Mouse (Mus musculus) embryonic facial prominence, embryonic 11.5 days (tissue): ENCODE results near the gene Ank. TPM values are rescaled to one million over a fixed set of nuclear protein-coding genes. Genes with fewer than 3 reads are reported as not detected.
A peak's percentile ranks its signal among the peaks of the same experiment; 100 is the strongest.

Source experiments
- ATAC-seq: fragments of 200-750 bp; cut with Nextera tagmentation; replicated peaks from 2 replicates; pipeline ENCODE4 v1.8.0; 2017; ENCODE audit warnings: low read depth; ENCODE audit not compliant: insufficient number of reproducible peaks, low FRiP score, low TSS enrichment
- DNase-seq: peaks from one replicate; pipeline ENCODE4 v3.0.0-alpha.2; 2015; ENCODE audit warnings: low spot score
- H3K27ac ChIP-seq: fragments of 300-500 bp; sonication (generic); replicated peaks from 2 replicates; pipeline ENCODE4 v1.5.1; 2014; ENCODE audit warnings: mild to moderate bottlenecking, low read depth, low read length, control low read depth
- H3K27me3 ChIP-seq: fragments of 300-500 bp; sonication (generic); 2 replicates; pipeline ENCODE4 v1.6.1; 2014; ENCODE audit warnings: mild to moderate bottlenecking, low read length, moderate library complexity, mixed read lengths; ENCODE audit not compliant: control insufficient read depth, insufficient read depth
- H3K36me3 ChIP-seq: fragments of 300-500 bp; sonication (generic); replicated peaks from 2 replicates; pipeline ENCODE4 v1.6.1; 2014; ENCODE audit warnings: low read depth, mild to moderate bottlenecking, low read length, moderate library complexity, mixed read lengths; ENCODE audit not compliant: control insufficient read depth, insufficient read depth
- H3K4me1 ChIP-seq: fragments of 300-500 bp; sonication (generic); 2 replicates; pipeline ENCODE4 v1.6.1; 2014; ENCODE audit warnings: low read length, mixed read lengths; ENCODE audit not compliant: control insufficient read depth, insufficient read depth
- H3K4me2 ChIP-seq: fragments of 300-500 bp; sonication (generic); 2 replicates; pipeline ENCODE4 v1.6.1; 2014; ENCODE audit warnings: low read depth, mild to moderate bottlenecking, control low read depth, low read length, moderate library complexity
- H3K4me3 ChIP-seq: fragments of 300-500 bp; sonication (generic); 2 replicates; pipeline ENCODE4 v1.5.1; 2014; ENCODE audit warnings: low read depth, low read length, control low read depth
- H3K9ac ChIP-seq: fragments of 300-500 bp; sonication (generic); replicated peaks from 2 replicates; pipeline ENCODE4 v1.6.1; 2014; ENCODE audit warnings: mild to moderate bottlenecking, control low read depth, low read length
- H3K9me3 ChIP-seq: fragments of 300-500 bp; sonication (generic); replicated peaks from 2 replicates; pipeline ENCODE4 v1.6.1; 2016; ENCODE audit warnings: mild to moderate bottlenecking, low read length, inconsistent platforms, mixed read lengths; ENCODE audit not compliant: control insufficient read depth
- WGBS: fragments of 180-500 bp; shearing (Covaris S2); extraction: QIAGEN DNeasy Blood & Tissue Kit; methylation state at CpG from one replicate; pipeline ENCODE4 v1.1.7; 2014; 5-methylcytosine and 5-hydroxymethylcytosine counted together
- polyA plus RNA-seq: library from polyadenylated mRNA; unstranded; fragments of >200 nt; fragmentation: Nextera tagmentation; extraction: Ambion mirVana; gene quantifications from 2 replicates; pipeline ENCODE4 v1.2.1, GENCODE M21; 2014

Gene Ank
- polyA plus RNA-seq, 1 experiment from 2014 or later: 8.1 TPM

DNA sequence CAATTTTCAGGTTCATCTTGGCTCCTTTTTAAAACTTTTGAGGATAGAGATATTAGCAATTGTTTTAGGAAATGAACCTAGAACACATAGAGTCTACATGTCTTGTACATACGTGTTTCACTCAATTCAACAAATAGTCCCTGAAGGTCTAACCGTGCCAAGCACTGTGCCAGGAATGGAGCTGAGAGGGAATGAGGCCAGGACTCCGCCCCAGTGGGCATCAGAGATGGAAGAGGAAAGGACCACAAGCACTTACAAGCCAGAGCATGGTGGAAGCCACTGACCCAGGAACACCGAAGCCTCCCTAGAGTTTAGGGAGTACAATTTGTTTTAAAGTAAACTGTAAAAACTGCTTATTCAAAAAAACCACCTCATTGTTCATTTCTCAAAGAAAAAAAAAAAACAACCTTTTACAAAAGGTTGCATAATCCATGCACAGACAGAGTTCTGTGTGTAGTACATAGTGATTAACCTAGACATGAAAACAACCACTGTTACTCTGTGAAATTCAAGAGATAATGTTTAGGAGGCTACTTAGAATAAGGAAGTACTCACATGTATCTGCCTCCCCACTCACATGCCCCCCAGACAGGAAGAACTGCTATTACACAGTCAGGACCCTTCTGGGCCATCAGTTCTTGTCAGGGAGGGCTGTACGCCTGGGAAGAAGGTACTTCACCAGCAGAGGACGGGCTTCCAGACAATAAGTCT is 154.2 kb downstream of the Ank start:
- no peaks in the 10 kb centered on the region for H3K4me1 ChIP-seq
- H3K27me3 ChIP-seq: no peaks in the 10 kb centered on the region
- no peak overlapping the region for H3K9ac ChIP-seq
- no peak overlapping the region for H3K4me3 ChIP-seq
- ATAC-seq: no peak
- no peaks in the 10 kb centered on the region for H3K9me3 ChIP-seq
- H3K27ac ChIP-seq: no peak overlapping the region
- no peak for DNase-seq
- 87% methylated on average over 6 of the region's 6 CpGs for WGBS
- H3K36me3 ChIP-seq: peaks cover 2% of the 10 kb centered on the region
- no peak overlapping the region for H3K4me2 ChIP-seq

DNA sequence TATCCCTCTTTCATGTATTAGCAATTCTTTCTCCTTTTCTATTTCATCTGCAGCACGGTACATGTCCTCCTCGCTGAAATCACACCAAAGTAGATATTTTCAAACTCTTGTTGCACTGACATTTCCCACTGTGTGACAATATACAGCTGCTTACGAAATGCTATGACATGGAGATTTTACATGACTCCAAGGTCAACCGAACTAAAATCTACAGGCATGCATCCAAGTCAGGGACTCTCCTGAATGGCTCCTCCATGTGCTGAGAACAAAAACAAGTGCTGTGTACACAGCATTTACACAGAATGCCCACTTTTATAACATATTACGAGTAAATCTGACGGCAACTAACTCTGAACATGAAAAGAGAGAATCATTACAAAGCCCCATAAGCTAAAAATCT is 156.8 kb downstream of the Ank start:
- Histone ChIP-seq H3K27me3 (no peaks in the 10 kb centered on the region), H3K27ac (no peak overlapping the region), H3K4me2 (no peak overlapping the region), H3K4me1 (no peaks in the 10 kb centered on the region), H3K9ac (no peak overlapping the region), H3K36me3 (peaks cover 2% of the 10 kb centered on the region), H3K9me3 (no peaks in the 10 kb centered on the region), H3K4me3 (no peak overlapping the region)
- DNase-seq: no peak
- 92% methylated on average over 6 of the region's 6 CpGs for WGBS
- no peak for ATAC-seq

DNA sequence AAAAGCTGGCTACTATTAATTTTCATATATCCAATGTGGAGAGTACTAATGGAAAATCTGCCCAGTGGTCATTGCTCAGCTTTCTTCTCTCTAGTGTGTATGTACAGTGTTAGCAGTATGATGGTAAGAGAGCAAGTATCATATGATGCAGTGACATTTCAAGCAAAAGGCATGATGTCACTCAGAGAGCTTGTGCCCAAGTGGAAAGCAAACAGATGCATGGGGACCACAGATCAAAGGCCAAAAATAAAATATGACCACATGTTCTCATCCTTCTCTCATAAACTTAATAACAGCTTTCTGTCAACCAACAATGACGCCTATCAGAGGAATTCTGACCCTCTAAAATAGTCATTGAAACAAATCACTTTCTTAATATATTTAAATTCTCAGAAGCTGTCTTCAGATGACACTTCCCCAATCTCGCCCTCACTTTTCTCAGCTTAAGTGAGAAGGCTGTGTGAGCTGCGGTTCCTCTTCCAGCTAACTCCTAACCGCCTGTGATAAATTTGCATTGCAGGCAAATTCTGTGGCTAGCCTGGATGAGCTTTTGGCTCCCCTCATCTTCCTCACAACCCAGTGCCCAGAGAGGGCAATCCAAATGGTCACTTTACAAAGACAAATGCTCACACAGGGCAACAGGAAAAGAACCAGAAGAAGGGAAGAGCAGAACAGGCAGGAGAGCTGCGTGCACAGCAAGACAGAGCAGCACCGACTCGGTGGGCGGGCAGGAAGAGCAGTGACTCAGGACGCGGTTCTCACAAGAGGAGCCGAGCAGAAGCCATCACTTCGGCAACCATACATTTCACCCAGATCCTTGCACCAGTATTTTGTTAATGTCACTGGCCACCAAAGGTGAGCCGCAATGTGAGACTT is 158.8 kb downstream of the Ank start:
- ATAC-seq (no peak), DNase-seq (no peak)
- H3K36me3 ChIP-seq: peaks cover 2% of the 10 kb centered on the region
- no peak overlapping the region for H3K27ac ChIP-seq
- H3K9ac ChIP-seq: no peak overlapping the region
- WGBS: 92% methylated on average over 13 of the region's 13 CpGs
- H3K4me1 ChIP-seq: no peaks in the 10 kb centered on the region; the same call in 1 of the 2 replicates
- no peak overlapping the region for H3K4me3 ChIP-seq
- no peaks in the 10 kb centered on the region for H3K9me3 ChIP-seq
- no peak overlapping the region for H3K4me2 ChIP-seq
- H3K27me3 ChIP-seq: no peaks in the 10 kb centered on the region

DNA sequence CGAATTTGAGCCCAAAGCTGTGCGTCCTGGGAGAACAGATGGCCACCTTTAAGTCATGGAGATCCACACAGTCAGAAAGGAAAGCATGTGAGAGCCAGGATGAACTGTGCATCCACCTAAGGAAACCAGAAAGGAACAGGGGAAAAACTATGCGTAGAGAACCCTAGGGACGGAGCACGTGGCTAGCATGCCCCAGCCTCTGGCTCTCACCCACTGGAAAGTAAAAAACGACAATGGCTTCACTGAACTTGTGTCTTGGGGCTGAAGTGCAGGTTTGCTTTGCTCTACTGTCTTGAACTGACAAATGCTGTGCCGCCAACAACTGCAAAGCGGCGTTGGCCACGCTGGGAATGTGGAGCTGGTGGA is 159.4 kb downstream of the Ank start:
- 92% methylated on average over 10 of the region's 10 CpGs for WGBS
- Histone ChIP-seq H3K9me3 (no peaks in the 10 kb centered on the region), H3K27me3 (no peaks in the 10 kb centered on the region), H3K4me1 (no peaks in the 10 kb centered on the region; the same call in 1 of the 2 replicates), H3K4me3 (no peak overlapping the region), H3K36me3 (peaks cover 2% of the 10 kb centered on the region), H3K27ac (no peak overlapping the region), H3K9ac (no peak overlapping the region), H3K4me2 (no peak overlapping the region)
- no peak for ATAC-seq
- DNase-seq: no peak

DNA sequence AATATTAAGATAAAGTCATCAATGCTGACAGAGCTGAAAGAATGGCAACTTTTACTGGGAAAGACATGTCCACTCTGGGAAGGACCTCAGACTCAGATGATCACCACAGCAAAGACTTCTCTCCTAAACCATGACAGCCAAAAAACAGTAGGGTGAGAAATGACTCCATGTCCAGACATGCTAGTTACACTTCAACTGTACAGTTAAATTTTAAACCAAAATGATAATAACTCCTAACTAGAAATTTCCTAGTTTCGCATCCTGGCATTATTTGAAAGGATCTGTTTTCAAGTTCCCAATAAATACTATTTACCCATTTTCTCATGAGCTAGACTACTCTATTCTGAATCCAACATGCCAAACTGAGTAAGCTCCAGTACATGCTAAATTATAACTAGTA is 159.8 kb downstream of the Ank start:
- 93% methylated on average over 1 of the region's 1 CpGs for WGBS
- Histone ChIP-seq H3K9ac (no peak overlapping the region), H3K27me3 (no peaks in the 10 kb centered on the region), H3K4me1 (no peaks in the 10 kb centered on the region; the same call in 1 of the 2 replicates), H3K27ac (no peak overlapping the region), H3K4me3 (no peak overlapping the region), H3K4me2 (no peak overlapping the region), H3K9me3 (no peaks in the 10 kb centered on the region), H3K36me3 (peaks cover 2% of the 10 kb centered on the region)
- no peak for ATAC-seq
- DNase-seq: no peak

DNA sequence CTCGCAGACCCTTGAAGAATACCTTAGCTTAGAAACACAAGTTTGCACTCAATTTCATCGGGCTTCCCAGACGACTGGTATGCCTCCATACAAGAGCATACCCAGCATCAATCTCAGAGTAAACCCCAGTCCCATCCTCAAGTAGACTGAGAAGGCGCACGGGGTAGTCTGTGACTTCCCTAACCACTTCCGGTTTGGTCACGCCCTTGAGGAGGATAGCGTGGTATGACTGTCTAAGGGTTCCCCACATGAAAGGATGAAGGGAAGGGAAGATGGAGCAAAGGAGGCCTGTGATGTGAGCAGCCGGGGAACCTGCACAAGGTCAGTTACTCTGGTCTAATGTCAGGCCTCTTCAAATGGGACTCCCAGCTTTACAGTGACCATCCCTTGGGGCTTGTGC is 161.3 kb downstream of the Ank start:
- Histone ChIP-seq H3K4me1 (no peaks in the 10 kb centered on the region; the same call in 1 of the 2 replicates), H3K27ac (no peak overlapping the region), H3K27me3 (no peaks in the 10 kb centered on the region), H3K4me3 (no peak overlapping the region), H3K36me3 (no peaks in the 10 kb centered on the region; the same call in 1 of the 2 replicates), H3K9me3 (no peaks in the 10 kb centered on the region), H3K9ac (no peak overlapping the region), H3K4me2 (no peak overlapping the region)
- no peak for ATAC-seq
- WGBS: 86% methylated on average over 9 of the region's 9 CpGs
- DNase-seq: no peak

DNA sequence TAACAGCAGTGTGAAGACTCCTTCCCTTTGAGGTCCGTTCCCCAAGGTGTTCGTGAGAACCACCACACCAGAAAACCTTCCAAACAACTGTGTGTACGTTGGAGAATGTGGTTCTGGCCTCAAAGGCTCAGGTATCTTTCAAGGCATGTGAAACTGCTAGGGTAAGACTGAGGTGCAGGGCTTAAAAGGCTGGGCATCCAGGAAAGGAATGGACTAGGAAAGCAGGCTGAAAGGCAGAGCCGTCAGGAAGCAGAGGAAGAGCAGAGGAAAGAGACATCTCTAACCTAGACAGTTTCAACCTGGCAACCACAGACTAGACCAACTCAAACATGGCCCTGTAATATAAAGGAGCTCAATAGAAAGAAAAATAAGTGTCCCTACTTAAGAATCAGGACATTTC is 162.6 kb downstream of the Ank start:
- DNase-seq (no peak), ATAC-seq (no peak)
- Histone ChIP-seq H3K9ac (no peak overlapping the region), H3K9me3 (no peaks in the 10 kb centered on the region), H3K27me3 (no peaks in the 10 kb centered on the region), H3K36me3 (no peaks in the 10 kb centered on the region; the same call in 1 of the 2 replicates), H3K4me1 (no peaks in the 10 kb centered on the region; the same call in 1 of the 2 replicates), H3K4me2 (peak overlapping the region; percentile 5; the same call in 1 of the 2 replicates), H3K27ac (no peak overlapping the region), H3K4me3 (no peak overlapping the region)
- WGBS: 81% methylated on average over 4 of the region's 4 CpGs
